16 mouse cellular contexts compared by ENCODE assay signal in the genomic region with DNA sequence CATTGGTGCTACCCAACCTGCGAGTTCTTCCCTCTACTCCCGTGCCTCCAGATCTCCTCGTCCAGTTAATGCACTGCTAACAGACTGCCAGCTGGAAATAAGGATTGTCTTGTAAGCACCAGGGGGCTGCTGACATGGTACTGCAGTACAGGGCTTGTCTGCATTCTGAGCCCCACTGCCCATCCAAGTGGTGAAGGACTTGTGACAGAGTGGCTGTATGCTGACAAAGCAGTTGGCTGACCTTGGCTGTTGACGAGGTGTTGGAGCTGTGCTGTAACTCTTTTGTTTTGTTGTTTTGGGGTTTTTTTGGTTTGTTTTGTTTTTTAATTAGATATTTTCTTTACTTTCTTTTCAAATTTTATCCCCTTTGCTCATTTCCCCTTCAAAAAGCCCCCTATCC. TPM values are rescaled to one million over a fixed set of nuclear protein-coding genes. Genes with fewer than 3 reads are reported as not detected.
DNase-seq lines count a peak whose midpoint lies in the region; TF ChIP-seq lines count a peak whose summit lies in the region.
"Had no signal": no experiment of that assay in that cellular context is flagged by ENCODE, and none has a peak within 500 bp of the region (broad histone marks: within the 10 kb centered on the region; RNA-seq: fewer than 3 reads in every experiment).

No protein-coding gene starts in this region.

- no peak for TF ChIP-seq CTCF in gastrocnemius, adult 2 months (IDR thresholded peaks at IDR 0.05)

- peak; percentile 62 for DNase-seq in adrenal gland, adult 2 months
- no peak for DNase-seq in adrenal gland, postnatal 10 days
- peak; percentile 43 for DNase-seq in adrenal gland, postnatal 14 days
- no peak for DNase-seq in adrenal gland, postnatal 4 days (ENCODE audit: low spot score in 2 of 2)
- peak; percentile 16 for DNase-seq in gastrocnemius, adult 2 months
- DNase-seq in gastrocnemius, postnatal 4 days (ENCODE audit: low spot score in 2 of 2), result no peak
- DNase-seq: adrenal gland, adult 8-10 months; adrenal gland, postnatal 25 days; B cell, adult 2 months; cerebellum, adult 11 months; cerebellum, adult 11-12 months; cerebellum, adult 18-20 months; cerebellum, adult 2 months; cerebellum, adult 8-10 months; cerebellum, adult 9-10 months; cerebellum, adult 9-11 months had no signal

- no peak overlapping the region for H3K4me3 ChIP-seq in gastrocnemius, adult 2 months

- no peak overlapping the region for H3K27ac ChIP-seq in gastrocnemius, adult 2 months

- intact Hi-C loops in gastrocnemius, adult 2 months (cut with DNase I), result no loop called here

RNA-seq across cellular contexts. Expression of a gene that starts 19.1 kb away (rescaled TPM):
- 10 to 100 TPM; 23.7 to 37.6 TPM for total RNA-seq in adrenal gland, adult 2 months (2021)
- 8.1 and 8.7 TPM in 2 replicates for polyA plus RNA-seq in adrenal gland, adult 2 months (2012; rRNA removed)
- 10 to 100 TPM; 30.0 to 30.7 TPM for total RNA-seq in adrenal gland, postnatal 10 days (2021)
- 31.5 and 31.7 TPM in 2 replicates for total RNA-seq in adrenal gland, postnatal 14 days (2021)
- 10 to 100 TPM; 43.9 to 45.8 TPM for total RNA-seq in adrenal gland, postnatal 4 days (2021)
- 100 to 1,000 TPM in 1 of 2 experiments, 10 to 100 TPM in 1; 92.4 to 148 TPM for total RNA-seq in gastrocnemius, adult 2 months (2021)
- total RNA-seq in gastrocnemius, postnatal 4 days (2021), result 10 to 100 TPM; 35.5 to 36.4 TPM

RNA-seq across cellular contexts. Expression of a gene that starts 19.3 kb away (rescaled TPM):
- 100 to 1,000 TPM; 109 to 117 TPM for total RNA-seq in adrenal gland, adult 2 months (2021)
- polyA plus RNA-seq in adrenal gland, adult 2 months (2012; rRNA removed), result 9.2 and 11.0 TPM in 2 replicates
- total RNA-seq in adrenal gland, postnatal 10 days (2021), result 10 to 100 TPM; 81.3 to 90.7 TPM
- total RNA-seq in adrenal gland, postnatal 14 days (2021), result 92.3 and 93.2 TPM in 2 replicates
- total RNA-seq in adrenal gland, postnatal 4 days (2021), result 100 to 1,000 TPM; 100 to 103 TPM
- 100 to 1,000 TPM; 100 to 106 TPM for total RNA-seq in gastrocnemius, adult 2 months (2021)
- total RNA-seq in gastrocnemius, postnatal 4 days (2021), result 100 to 1,000 TPM in 1 of 2 experiments, 10 to 100 TPM in 1; 98.9 to 107 TPM

Comparison
In these comparisons a context has a peak if more than half of its experiments do, and no peak if none do; other contexts are left out.
1. DNase-seq: peak in adrenal gland, adult 2 months (single experiment), adrenal gland, postnatal 14 days (single experiment) and gastrocnemius, adult 2 months (single experiment); none in adrenal gland, postnatal 10 days (single experiment), adrenal gland, postnatal 4 days (0 of 2) and gastrocnemius, postnatal 4 days (0 of 2).